Mouse (Mus musculus) hindbrain, embryonic 13.5 days (tissue): ENCODE data around the gene M1ap. TPM values are rescaled to one million over a fixed set of nuclear protein-coding genes. Genes with fewer than 3 reads are reported as not detected.

Experiments
- ATAC-seq: fragments of 200-750 bp; cut with Nextera tagmentation; 2 replicates; pipeline ENCODE4 v1.8.0; 2017; ENCODE audit warnings: moderate TSS enrichment; ENCODE audit not compliant: low FRiP score
- H3K27ac ChIP-seq: fragments of 300-500 bp; sonication (generic); 2 replicates; pipeline ENCODE4 v1.5.1; 2015; ENCODE audit warnings: inconsistent platforms, mild to moderate bottlenecking, moderate library complexity
- H3K27me3 ChIP-seq: fragments of 300-500 bp; sonication (generic); 2 replicates; pipeline ENCODE4 v1.6.1; 2015; ENCODE audit warnings: mild to moderate bottlenecking, inconsistent platforms
- H3K36me3 ChIP-seq: fragments of 300-500 bp; sonication (generic); 2 replicates; pipeline ENCODE4 v1.6.1; 2015; ENCODE audit warnings: mild to moderate bottlenecking, inconsistent platforms
- H3K4me1 ChIP-seq: fragments of 300-500 bp; sonication (generic); replicated peaks from 2 replicates; pipeline ENCODE4 v1.6.1; 2015; ENCODE audit warnings: inconsistent platforms
- H3K4me2 ChIP-seq: fragments of 300-500 bp; sonication (generic); 2 replicates; pipeline ENCODE4 v1.6.1; 2015; ENCODE audit warnings: inconsistent platforms, mild to moderate bottlenecking, moderate library complexity
- H3K4me3 ChIP-seq: fragments of 300-500 bp; sonication (generic); 2 replicates; pipeline ENCODE4 v1.5.1; 2015; ENCODE audit warnings: mild to moderate bottlenecking, inconsistent platforms
- H3K9ac ChIP-seq: fragments of 300-500 bp; sonication (generic); 2 replicates; pipeline ENCODE4 v1.6.1; 2015; ENCODE audit warnings: mild to moderate bottlenecking, inconsistent platforms
- H3K9me3 ChIP-seq: fragments of 300-500 bp; sonication (generic); 2 replicates; pipeline ENCODE4 v1.6.1; 2016; ENCODE audit warnings: inconsistent platforms
- WGBS: fragments of 180-500 bp; shearing (Covaris S2); methylation state at CpG from one replicate; pipeline ENCODE4 v1.1.7; 2015; 5-methylcytosine and 5-hydroxymethylcytosine counted together
- polyA plus RNA-seq: library from polyadenylated mRNA; unstranded; fragments of >200 nt; fragmentation: Nextera tagmentation; extraction: Ambion mirVana; gene quantifications from 2 replicates; pipeline ENCODE4 v1.2.1, GENCODE M21; 2015

The M1ap gene
- polyA plus RNA-seq, 1 experiment from 2014 or later: not detected

GRCm38 (mm10) chr6:83031921-83032590 is 85.4 kb downstream of the M1ap start:
- Histone ChIP-seq H3K4me3 (peak overlapping the region; percentile 48), H3K27ac (no peak overlapping the region), H3K36me3 (no peaks in the 10 kb centered on the region), H3K27me3 (peaks cover 84% of the 10 kb centered on the region), H3K9me3 (no peaks in the 10 kb centered on the region), H3K9ac (peak overlapping the region; percentile 63; the same call in 1 of the 2 replicates), H3K4me2 (peak overlapping the region; percentile 76), H3K4me1 (peaks cover 29% of the 10 kb centered on the region)
- 19% methylated on average over 18 of the region's 18 CpGs for WGBS
- ATAC-seq: no peak

GRCm38 (mm10) chr6:83032769-83033191 is 86.1 kb downstream of the M1ap start:
- peak; percentile 40; the same call in 1 of the 2 replicates for ATAC-seq
- peaks cover 77% of the 10 kb centered on the region for H3K27me3 ChIP-seq

GRCm38 (mm10) chr6:83033249-83034185 is 86.8 kb downstream of the M1ap start, which contains the start of the genes Dok1 and Loxl3:
Dok1 (minus strand) TSS chr6:83033471.
Loxl3 (plus strand) TSS chr6:83034173.
- Histone ChIP-seq H3K27me3 (peaks cover 70% of the 10 kb centered on the region), H3K36me3 (no peaks in the 10 kb centered on the region), H3K4me1 (peaks cover 34% of the 10 kb centered on the region), H3K9ac (peak within 1 kb of the TSS; percentile 63), H3K27ac (peak within 1 kb of the TSS; percentile 53), H3K4me3 (peak within 1 kb of the TSS; percentile 48), H3K4me2 (peak within 1 kb of the TSS; percentile 76), H3K9me3 (no peaks in the 10 kb centered on the region)
- under 1% methylated on average over 51 of the region's 51 CpGs for WGBS
- ATAC-seq: peak; percentile 67

More at GRCm38 (mm10) chr6:83032769-83033191, 86.1 kb downstream of the M1ap start:
- peaks cover 29% of the 10 kb centered on the region for H3K4me1 ChIP-seq
- H3K36me3 ChIP-seq: no peaks in the 10 kb centered on the region
- 0 out of 2 replicates have a peak overlapping the region, but pooled peaks have one; percentile 53 for H3K27ac ChIP-seq
- H3K4me3 ChIP-seq: peak overlapping the region; percentile 48
- no peaks in the 10 kb centered on the region for H3K9me3 ChIP-seq
- peak overlapping the region; percentile 76 for H3K4me2 ChIP-seq
- WGBS: 2% methylated on average over 31 of the region's 31 CpGs
- H3K9ac ChIP-seq: peak overlapping the region; percentile 63; the same call in 1 of the 2 replicates

- no peak for ATAC-seq
- Histone ChIP-seq H3K27me3 (peaks cover 64% of the 10 kb centered on the region), H3K9me3 (no peaks in the 10 kb centered on the region), H3K4me1 (peaks cover 38% of the 10 kb centered on the region), H3K4me2 (peak overlapping the region; percentile 76), H3K36me3 (no peaks in the 10 kb centered on the region), H3K9ac (peak overlapping the region; percentile 63), H3K4me3 (peak overlapping the region; percentile 48), H3K27ac (no peak overlapping the region)
- WGBS: 16% methylated on average over 5 of the region's 5 CpGs
These were observed 87.9 kb downstream of the M1ap start for GRCm38 (mm10) chr6:83034463-83035055.

GRCm38 (mm10) chr6:83037188-83037587 is 90.5 kb downstream of the M1ap start:
- no peak for ATAC-seq
- H3K27ac ChIP-seq: no peak overlapping the region
- peaks cover 34% of the 10 kb centered on the region for H3K4me1 ChIP-seq
- no peaks in the 10 kb centered on the region for H3K9me3 ChIP-seq
- no peaks in the 10 kb centered on the region for H3K36me3 ChIP-seq
- 88% methylated on average over 8 of the region's 8 CpGs for WGBS
- H3K4me3 ChIP-seq: no peak overlapping the region
- H3K4me2 ChIP-seq: no peak overlapping the region
- peaks cover 39% of the 10 kb centered on the region for H3K27me3 ChIP-seq
- H3K9ac ChIP-seq: no peak overlapping the region

GRCm38 (mm10) chr6:83038496-83039012 is 91.9 kb downstream of the M1ap start:
- Histone ChIP-seq H3K4me1 (peaks cover 20% of the 10 kb centered on the region), H3K27me3 (peaks cover 25% of the 10 kb centered on the region), H3K4me3 (peak overlapping the region; percentile 26), H3K9ac (peak overlapping the region; percentile 43), H3K36me3 (no peaks in the 10 kb centered on the region), H3K9me3 (no peaks in the 10 kb centered on the region), H3K4me2 (peak overlapping the region; percentile 53), H3K27ac (no peak overlapping the region)
- 5% methylated on average over 24 of the region's 24 CpGs for WGBS
- ATAC-seq: peak; percentile 65

DNA sequence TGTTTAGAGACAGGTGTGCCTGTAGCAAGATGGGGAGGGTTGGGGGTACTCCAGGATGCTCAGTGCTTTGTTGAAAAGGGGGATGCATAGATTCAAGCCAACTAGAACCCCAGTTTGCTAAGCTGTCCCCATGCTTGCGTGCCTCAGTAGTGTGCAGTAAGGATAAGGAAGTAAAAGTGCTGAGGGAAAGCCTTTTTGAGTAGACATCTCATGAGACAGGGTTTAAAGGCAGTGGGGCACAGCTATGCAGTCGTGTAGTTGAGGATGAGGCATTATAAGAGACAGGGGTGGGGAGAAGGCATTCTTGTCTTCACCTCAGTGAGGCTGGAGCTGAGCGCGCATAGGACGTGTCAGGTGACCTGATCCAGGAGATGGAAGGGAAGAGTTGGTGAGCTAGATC is 93.9 kb downstream of the M1ap start:
- WGBS: 80% methylated on average over 5 of the region's 5 CpGs
- ATAC-seq: no peak
- no peaks in the 10 kb centered on the region for H3K9me3 ChIP-seq

DNA sequence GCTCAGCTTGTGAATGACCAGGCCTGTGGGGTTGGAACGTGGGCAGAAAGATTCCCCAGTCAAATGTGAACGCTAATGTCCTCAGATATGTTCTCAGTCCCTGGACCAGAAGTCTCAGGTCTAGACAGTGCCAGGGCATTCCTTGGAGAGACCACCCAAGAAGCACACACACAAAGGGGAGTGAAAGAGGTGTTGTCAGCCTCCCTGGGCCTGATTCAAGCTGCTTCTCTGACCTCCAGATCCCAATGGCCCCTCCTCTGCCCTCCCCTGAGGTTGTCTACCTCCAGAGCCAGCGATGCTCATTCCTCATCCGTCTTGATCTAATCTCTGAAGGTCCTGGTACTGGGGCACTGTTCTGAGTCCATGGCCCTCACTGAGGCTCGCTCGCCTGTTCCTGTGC is 96.9 kb downstream of the M1ap start:
- Histone ChIP-seq H3K4me1 (peaks cover 4% of the 10 kb centered on the region), H3K9me3 (no peaks in the 10 kb centered on the region), H3K4me2 (no peak overlapping the region), H3K36me3 (no peaks in the 10 kb centered on the region), H3K27ac (no peak overlapping the region), H3K27me3 (no peaks in the 10 kb centered on the region), H3K9ac (no peak overlapping the region), H3K4me3 (no peak overlapping the region)
- WGBS: 65% methylated on average over 6 of the region's 6 CpGs
- no peak for ATAC-seq

More for the DNA sequence above, 93.9 kb downstream of the M1ap start:
- H3K4me2 ChIP-seq: no peak overlapping the region
- H3K4me3 ChIP-seq: no peak overlapping the region
- no peak overlapping the region for H3K9ac ChIP-seq
- no peaks in the 10 kb centered on the region for H3K36me3 ChIP-seq
- H3K27me3 ChIP-seq: peaks cover 6% of the 10 kb centered on the region
- peaks cover 9% of the 10 kb centered on the region for H3K4me1 ChIP-seq
- H3K27ac ChIP-seq: no peak overlapping the region

DNA sequence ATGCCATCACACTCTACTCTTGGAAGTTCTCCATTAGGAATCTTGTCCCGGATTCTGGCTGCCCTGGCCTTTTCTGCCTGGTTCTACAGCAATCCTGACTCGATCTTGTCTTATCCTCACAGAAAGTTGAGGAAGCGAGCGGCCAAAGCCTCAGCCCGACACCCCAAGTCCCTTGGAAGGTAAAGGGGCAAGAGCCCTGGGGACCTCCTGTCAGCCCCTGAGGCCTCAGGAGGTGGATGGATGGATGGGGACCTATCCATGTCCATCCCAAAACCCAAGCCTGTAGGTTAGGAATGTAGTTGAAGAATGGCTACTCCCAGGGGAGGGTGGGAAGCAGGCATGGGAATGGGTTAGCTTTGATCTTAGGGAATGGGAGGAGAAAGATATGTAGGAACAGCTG is 97.3 kb downstream of the M1ap start:
- no peaks in the 10 kb centered on the region for H3K9me3 ChIP-seq
- H3K4me2 ChIP-seq: no peak overlapping the region
- H3K9ac ChIP-seq: no peak overlapping the region
- H3K27ac ChIP-seq: no peak overlapping the region
- no peak for ATAC-seq
- WGBS: 92% methylated on average over 5 of the region's 5 CpGs
- H3K36me3 ChIP-seq: no peaks in the 10 kb centered on the region
- H3K27me3 ChIP-seq: no peaks in the 10 kb centered on the region
- no peak overlapping the region for H3K4me3 ChIP-seq
- no peaks in the 10 kb centered on the region for H3K4me1 ChIP-seq

DNA sequence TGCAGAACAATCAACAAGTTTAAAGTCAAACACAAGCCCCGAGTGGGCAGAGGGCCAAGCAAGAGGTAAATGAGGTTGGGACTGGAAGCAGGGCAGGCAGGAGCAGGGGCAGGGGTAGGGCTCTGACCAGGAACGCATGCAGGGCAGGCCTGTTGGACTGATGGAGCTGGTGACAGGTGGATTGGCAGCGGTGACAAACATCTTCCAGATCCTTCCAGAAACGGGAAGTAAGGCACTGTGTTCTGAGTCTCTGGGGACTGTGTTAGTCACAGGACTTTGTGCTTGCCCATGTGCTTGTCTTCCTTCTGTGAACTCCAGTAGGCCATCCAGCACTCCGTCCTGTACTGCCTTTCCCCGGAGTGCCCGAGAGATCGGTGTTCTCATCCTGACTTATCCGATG is 98.0 kb downstream of the M1ap start:
- Histone ChIP-seq H3K27ac (no peak overlapping the region), H3K9ac (no peak overlapping the region), H3K27me3 (no peaks in the 10 kb centered on the region), H3K36me3 (no peaks in the 10 kb centered on the region), H3K4me2 (no peak overlapping the region), H3K4me3 (no peak overlapping the region), H3K9me3 (no peaks in the 10 kb centered on the region), H3K4me1 (no peaks in the 10 kb centered on the region)
- ATAC-seq: no peak
- 80% methylated on average over 9 of the region's 9 CpGs for WGBS

GRCm38 (mm10) chr6:83049367-83049766 is 102.7 kb downstream of the M1ap start:
- Histone ChIP-seq H3K27me3 (no peaks in the 10 kb centered on the region), H3K4me3 (no peak overlapping the region), H3K4me2 (no peak overlapping the region), H3K9ac (no peak overlapping the region), H3K4me1 (peaks cover 15% of the 10 kb centered on the region), H3K27ac (no peak overlapping the region), H3K9me3 (no peaks in the 10 kb centered on the region), H3K36me3 (peaks cover 15% of the 10 kb centered on the region)
- WGBS: 73% methylated on average over 10 of the region's 10 CpGs
- no peak for ATAC-seq
